Mouse (Mus musculus) stomach, embryonic 14.5 days (tissue): ENCODE results near the gene AF067063. TPM values are rescaled to one million over a fixed set of nuclear protein-coding genes. Genes with fewer than 3 reads are reported as not detected.
A peak's percentile ranks its signal among the peaks of the same experiment; 100 is the strongest.
"Not testable (repeated sequence)": the region's sequence is repeated elsewhere in the genome, so short reads cannot be mapped to it uniquely, and the experiment has no call there.

Experiments
- ATAC-seq: fragments of 200-750 bp; cut with Nextera tagmentation; 2 replicates; pipeline ENCODE4 v1.8.0; 2017; ENCODE audit warnings: low read depth, moderate TSS enrichment; ENCODE audit not compliant: insufficient number of reproducible peaks, insufficient read depth, low FRiP score
- H3K27ac ChIP-seq: fragments of 300-500 bp; sonication (generic); 2 replicates; pipeline ENCODE4 v1.5.1; 2014; ENCODE audit warnings: mild to moderate bottlenecking, low read length, moderate library complexity, mixed read lengths
- H3K27me3 ChIP-seq: fragments of 300-500 bp; sonication (generic); 2 replicates; pipeline ENCODE4 v1.6.1; 2014; ENCODE audit warnings: low read length, control low read depth, mixed read lengths; ENCODE audit not compliant: control insufficient read depth, insufficient read depth
- H3K36me3 ChIP-seq: fragments of 300-500 bp; sonication (generic); 2 replicates; pipeline ENCODE4 v1.6.1; 2014; ENCODE audit warnings: mild to moderate bottlenecking, control low read depth, low read length, moderate library complexity, mixed read lengths; ENCODE audit not compliant: control insufficient read depth, insufficient read depth
- H3K4me1 ChIP-seq: fragments of 300-500 bp; sonication (generic); 2 replicates; pipeline ENCODE4 v1.6.1; 2014; ENCODE audit warnings: low read length, control low read depth, mixed read lengths; ENCODE audit not compliant: control insufficient read depth, insufficient read depth
- H3K4me2 ChIP-seq: fragments of 300-500 bp; sonication (generic); replicated peaks from 2 replicates; pipeline ENCODE4 v1.6.1; 2014; ENCODE audit warnings: low read depth, low read length, control low read depth
- H3K4me3 ChIP-seq: fragments of 300-500 bp; sonication (generic); 2 replicates; pipeline ENCODE4 v1.5.1; 2014; ENCODE audit warnings: low read depth, low read length, control low read depth
- H3K9ac ChIP-seq: fragments of 300-500 bp; sonication (generic); replicated peaks from 2 replicates; pipeline ENCODE4 v1.6.1; 2014; ENCODE audit warnings: low read depth, mild to moderate bottlenecking, control low read depth, low read length, moderate library complexity, mixed read lengths
- H3K9me3 ChIP-seq: fragments of 300-500 bp; sonication (generic); 2 replicates; pipeline ENCODE4 v1.6.1; 2016; ENCODE audit warnings: low read depth, low read length, control low read depth; ENCODE audit not compliant: control insufficient read depth
- WGBS: fragments of 180-500 bp; shearing (Covaris S2); extraction: QIAGEN DNeasy Blood & Tissue Kit; methylation state at CpG from one replicate; pipeline ENCODE4 v1.1.7; 2014; 5-methylcytosine and 5-hydroxymethylcytosine counted together
- polyA plus RNA-seq: library from polyadenylated mRNA; unstranded; fragments of >200 nt; fragmentation: Nextera tagmentation; extraction: Ambion mirVana; gene quantifications from 2 replicates; pipeline ENCODE4 v1.2.1, GENCODE M21; 2014

AF067063 gene
- not detected in 2 replicates for polyA plus RNA-seq

DNA sequence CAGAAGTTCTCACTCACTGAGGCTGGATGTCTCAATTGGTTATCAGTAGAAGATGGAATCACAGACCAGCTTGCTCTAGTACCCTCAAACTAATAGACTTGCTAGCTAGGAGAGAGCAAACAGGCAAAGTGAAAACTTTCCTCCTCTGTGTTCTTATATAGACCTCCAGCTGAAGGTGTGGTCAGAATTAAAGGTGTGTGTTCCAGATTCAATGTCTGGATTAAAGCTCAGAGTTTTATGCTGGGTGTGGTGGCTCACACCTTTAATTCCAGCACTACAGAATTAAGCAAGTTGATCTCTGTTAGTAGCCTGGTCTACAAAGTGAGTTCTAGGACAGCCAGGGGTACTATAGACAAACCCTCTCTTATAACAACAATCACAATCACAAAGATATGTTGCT is at the start of gene AF067063:
Gene AF067063, minus strand, starts transcription at position 101 of the 400 bp plus-strand sequence.
- not testable (repeated sequence) for H3K36me3 ChIP-seq, H3K4me2 ChIP-seq, H3K27me3 ChIP-seq, ATAC-seq, H3K4me1 ChIP-seq, H3K4me3 ChIP-seq, H3K27ac ChIP-seq, H3K9me3 ChIP-seq, H3K9ac ChIP-seq

DNA sequence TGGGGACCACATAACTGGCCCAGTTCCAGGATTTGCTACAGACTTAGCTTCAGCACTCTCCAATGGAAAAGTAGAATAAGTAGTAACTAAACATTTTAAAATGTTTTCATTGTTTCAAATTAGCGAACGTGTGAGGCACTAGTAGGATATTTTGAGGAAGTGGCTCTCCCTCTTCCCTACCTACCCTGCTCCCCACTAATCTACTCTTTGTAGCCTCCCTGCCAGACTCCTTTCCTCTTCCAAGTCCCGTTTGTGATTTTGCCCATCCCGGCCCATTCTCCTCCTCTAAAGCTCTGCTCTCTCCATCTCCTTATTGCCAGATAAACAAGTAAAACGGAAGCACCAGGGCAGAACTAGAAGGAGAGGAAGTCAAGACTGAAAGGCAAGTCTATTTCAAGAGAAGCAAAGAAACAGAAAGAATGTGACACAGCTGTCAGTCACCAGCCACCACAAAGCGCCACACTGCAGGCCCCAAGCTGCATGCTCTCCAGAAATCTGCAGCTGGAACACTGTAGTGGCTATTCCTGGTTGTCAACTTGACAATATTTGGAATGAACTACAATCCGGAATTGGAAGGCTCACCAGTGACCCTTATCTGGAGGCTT is 34.5 kb upstream of the AF067063 start:
- not testable (repeated sequence) for H3K36me3 ChIP-seq, H3K4me3 ChIP-seq, H3K9me3 ChIP-seq, ATAC-seq, H3K27ac ChIP-seq, H3K4me1 ChIP-seq, H3K4me2 ChIP-seq, H3K9ac ChIP-seq, H3K27me3 ChIP-seq
- WGBS, result 72% methylated on average over 6 of the region's 7 CpGs

DNA sequence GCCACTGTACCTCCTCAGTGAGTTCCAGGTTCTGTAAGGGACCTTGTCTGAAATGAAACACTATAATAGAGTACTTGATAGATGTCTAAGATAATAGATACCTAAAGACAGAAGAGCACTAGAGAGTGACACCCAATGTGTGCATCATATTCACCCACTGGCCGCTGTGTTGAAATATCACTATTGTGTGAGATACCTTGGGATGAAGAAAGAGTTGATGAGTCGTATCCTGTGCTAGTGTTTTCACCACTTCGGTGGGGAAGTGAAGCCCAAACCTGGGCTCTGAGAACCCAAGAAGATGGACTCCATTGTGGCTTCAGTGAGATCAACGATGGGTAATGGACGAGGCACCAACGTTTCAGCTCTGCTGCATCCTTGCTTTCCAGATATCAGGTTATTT is 32.4 kb upstream of the AF067063 start:
- not testable (repeated sequence) for H3K9me3 ChIP-seq, H3K27ac ChIP-seq, H3K4me1 ChIP-seq, ATAC-seq, H3K9ac ChIP-seq, H3K4me2 ChIP-seq, H3K36me3 ChIP-seq, H3K4me3 ChIP-seq, H3K27me3 ChIP-seq
- no CpG with 5 or more reads among the region's 6 CpGs for WGBS

DNA sequence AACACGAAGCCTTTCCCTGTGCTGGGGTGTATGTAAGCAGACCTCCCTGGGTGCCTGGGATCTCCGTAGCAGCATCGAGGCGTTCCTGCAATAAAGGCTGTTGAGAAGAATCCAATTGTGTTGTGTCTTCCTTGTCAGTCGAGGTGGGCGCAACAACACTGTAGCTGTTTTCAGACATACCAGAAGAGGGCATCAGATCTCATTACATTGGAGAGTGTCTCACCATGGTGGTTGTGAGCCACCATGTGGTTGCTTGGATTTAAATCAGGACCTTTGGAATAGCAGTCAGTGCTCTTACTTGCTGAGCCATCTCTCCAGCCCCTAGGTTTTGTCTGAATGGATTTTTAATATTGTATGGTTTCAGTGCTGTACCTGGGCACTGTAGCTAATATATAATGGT is 10.0 kb upstream of the AF067063 start:
- not testable (repeated sequence) for H3K4me3 ChIP-seq, ATAC-seq, H3K36me3 ChIP-seq, H3K4me2 ChIP-seq, H3K27me3 ChIP-seq, H3K9me3 ChIP-seq, H3K27ac ChIP-seq, H3K9ac ChIP-seq, H3K4me1 ChIP-seq
- 27% methylated on average over 6 of the region's 6 CpGs for WGBS

- H3K4me1 ChIP-seq, H3K9ac ChIP-seq, H3K4me3 ChIP-seq, H3K36me3 ChIP-seq, H3K27ac ChIP-seq, H3K9me3 ChIP-seq, H3K4me2 ChIP-seq, H3K27me3 ChIP-seq: not testable (repeated sequence)
- 4% methylated on average over 14 of the region's 23 CpGs for WGBS
- ATAC-seq, result 0 out of 2 replicates have a peak, but pooled peaks have one; percentile 39
These were observed 7.8 kb upstream of the AF067063 start for GRCm38 (mm10) chr13:119837719-119838337.

GRCm38 (mm10) chr13:119836324-119836811 is 6.4 kb upstream of the AF067063 start:
- not testable (repeated sequence) for H3K9me3 ChIP-seq, H3K4me3 ChIP-seq, H3K27me3 ChIP-seq, H3K4me1 ChIP-seq, H3K4me2 ChIP-seq, H3K36me3 ChIP-seq, H3K27ac ChIP-seq, H3K9ac ChIP-seq
- WGBS, result 7% methylated on average over 23 of the region's 23 CpGs
- 0 out of 2 replicates have a peak, but pooled peaks have one; percentile 31 for ATAC-seq

DNA sequence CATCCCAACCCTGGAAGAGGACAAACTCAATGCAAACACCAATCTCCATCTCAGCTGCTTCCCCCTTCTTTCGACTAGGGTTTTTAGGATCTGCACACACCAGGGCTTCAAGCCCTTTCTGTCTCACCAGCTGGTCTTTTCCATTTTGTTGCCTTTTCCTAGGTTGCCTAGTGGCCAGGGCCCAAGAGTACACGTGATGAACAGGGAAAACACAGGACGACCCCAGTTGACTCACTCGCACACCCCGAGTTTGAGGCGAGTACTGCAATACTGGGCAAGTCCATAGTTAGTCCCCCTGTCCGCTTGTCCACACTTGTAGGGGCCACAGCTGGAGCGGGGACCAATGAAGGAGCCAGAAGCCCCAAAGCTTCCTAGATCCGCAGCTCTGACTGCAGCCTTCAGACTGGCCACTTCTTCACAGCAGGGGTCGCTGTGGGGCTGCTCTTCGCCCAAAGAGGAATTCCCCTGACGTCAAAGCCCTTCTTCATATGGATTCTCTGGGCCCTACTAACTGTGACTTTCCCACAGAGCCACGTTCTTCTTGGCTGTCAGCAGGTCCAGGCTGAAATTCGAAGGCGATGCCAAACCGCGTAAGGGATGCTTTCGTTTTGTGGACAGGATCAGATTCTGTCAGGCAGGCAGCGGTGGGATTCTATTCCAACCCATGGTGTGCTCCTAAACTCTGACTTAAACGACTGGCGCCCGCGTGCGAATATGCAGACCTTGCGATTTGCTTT is 5.5 kb upstream of the AF067063 start, which contains the start of gene D13Ertd608e:
Gene D13Ertd608e, plus strand, starts transcription at position 687 of the 737 bp plus-strand sequence.
- WGBS, result 13% methylated on average over 18 of the region's 25 CpGs

DNA sequence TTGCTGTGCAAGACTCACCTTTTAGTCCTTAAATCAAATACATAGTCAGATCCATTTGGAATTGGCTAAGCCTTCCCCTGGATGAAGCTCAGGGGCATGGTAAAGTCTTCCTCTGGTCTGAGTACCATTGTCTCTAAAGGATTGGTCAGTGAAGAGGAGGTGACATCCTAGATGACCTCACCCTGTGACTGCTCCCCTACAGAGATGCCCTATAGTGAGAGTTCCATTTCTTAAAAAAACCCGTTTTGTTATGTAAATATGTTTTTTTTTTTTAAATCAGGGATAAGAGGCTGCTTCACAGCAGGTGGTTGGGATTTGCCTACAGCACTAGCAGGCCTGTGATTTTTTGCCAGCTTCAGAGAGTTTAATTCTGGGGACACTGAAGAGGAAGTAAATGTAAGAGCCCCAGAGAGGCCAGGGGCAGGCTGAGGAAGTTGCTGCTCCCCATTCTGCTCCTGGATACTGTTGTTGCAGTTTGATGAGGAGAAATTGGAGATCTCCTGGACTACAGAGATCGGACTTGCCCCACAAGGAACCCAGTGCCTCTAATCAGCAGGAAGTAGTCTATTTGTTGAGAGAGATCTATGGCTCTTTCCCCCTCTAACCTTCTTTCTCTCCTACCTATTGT is 12.3 kb downstream of the AF067063 start:
- Histone ChIP-seq H3K4me1 (no peaks in the 10 kb centered on the region), H3K4me3 (no peak overlapping the region), H3K4me2 (no peak overlapping the region), H3K36me3 (no peaks in the 10 kb centered on the region), H3K9me3 (no peaks in the 10 kb centered on the region), H3K9ac (no peak overlapping the region), H3K27me3 (no peaks in the 10 kb centered on the region), H3K27ac (no peak overlapping the region)
- ATAC-seq, result no peak
- 24% methylated on average over 2 of the region's 2 CpGs for WGBS

More for the DNA sequence above, 5.5 kb upstream of the AF067063 start, which contains the start of gene D13Ertd608e:
- H3K9ac ChIP-seq, H3K9me3 ChIP-seq, H3K4me3 ChIP-seq, H3K27ac ChIP-seq, H3K4me1 ChIP-seq, H3K36me3 ChIP-seq, H3K27me3 ChIP-seq, H3K4me2 ChIP-seq: not testable (repeated sequence)
- ATAC-seq, result peak; percentile 67; the same call in 1 of the 2 replicates
